Mouse (Mus musculus) C3H10T1/2 (cell line): ENCODE results near the gene Gm16442. TPM values are rescaled to one million over a fixed set of nuclear protein-coding genes. Genes with fewer than 3 reads are reported as not detected.

ENCODE experiments used
- polyA plus RNA-seq, 2 experiments: library from polyadenylated mRNA; unstranded; fragments of >200 nt; fragmentation: generic; extraction: Trizol; gene quantifications; one replicate each; pipeline ENCODE4 v1.2.1; 2012; ENCODE audit warnings: missing spikeins in 2 of 2

Gene Gm16442
- not detected for polyA plus RNA-seq

DNA sequence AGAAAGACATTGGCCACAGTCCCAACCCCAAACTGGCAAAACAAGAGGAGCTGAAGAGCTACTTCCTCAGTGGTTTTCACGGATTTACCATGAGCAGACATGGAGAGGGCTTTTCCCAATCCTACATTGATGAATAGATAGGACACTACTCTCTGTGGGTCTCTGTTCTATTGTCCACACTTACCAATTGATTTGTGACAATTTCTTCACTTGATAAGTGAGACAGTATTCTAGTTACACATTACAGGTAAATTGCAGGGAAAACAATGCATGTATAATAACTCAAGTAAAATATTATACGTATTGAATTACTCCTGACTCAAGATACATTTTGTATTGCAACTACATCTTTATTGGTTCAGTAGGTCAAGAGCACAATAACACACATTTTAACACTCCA is at the start of gene Gm16442:
Gene Gm16442, minus strand, starts transcription at position 101 of the 400 bp plus-strand sequence.

DNA sequence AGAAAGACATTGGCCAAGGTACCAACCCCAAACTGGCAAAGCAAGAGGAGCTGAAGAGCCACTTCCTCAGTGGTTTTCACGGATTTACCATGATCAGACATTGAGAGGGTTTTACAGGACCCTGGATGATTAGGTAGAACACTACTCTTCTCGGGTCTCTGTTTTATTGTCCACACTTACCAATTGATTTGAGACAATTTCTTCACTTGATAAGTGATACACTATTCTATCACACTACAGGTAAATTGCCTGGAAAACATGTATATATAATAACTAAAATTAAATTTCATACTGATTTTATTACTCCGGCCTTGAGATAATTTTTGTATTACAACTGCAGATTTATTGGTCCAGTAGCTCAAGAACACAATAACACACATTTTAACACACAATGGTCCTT is 45.9 kb upstream of the Gm16442 start, which contains the start of gene Vmn1r94:
Gene Vmn1r94, minus strand, starts transcription at position 101 of the 400 bp plus-strand sequence.

DNA sequence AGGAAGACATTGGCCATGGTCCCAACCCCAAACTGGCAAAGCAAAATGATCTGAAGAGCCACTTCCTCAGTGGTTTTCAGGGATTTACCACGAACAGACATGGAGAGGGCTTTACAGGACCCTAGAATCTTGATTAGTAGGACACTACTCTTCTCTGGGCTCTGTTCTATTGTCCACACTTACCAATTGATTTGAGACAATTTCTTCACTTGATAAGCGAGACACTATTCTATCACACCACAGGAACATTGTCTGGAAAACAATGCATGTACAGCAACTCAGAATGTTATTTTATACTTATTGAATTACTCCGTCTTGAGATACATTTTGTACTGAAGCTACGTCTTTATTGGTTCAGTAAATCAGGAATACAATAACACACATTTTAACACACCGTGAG is 16.6 kb upstream of the Gm16442 start, which contains the start of gene Vmn1r93:
Gene Vmn1r93, minus strand, starts transcription at position 101 of the 400 bp plus-strand sequence.

DNA sequence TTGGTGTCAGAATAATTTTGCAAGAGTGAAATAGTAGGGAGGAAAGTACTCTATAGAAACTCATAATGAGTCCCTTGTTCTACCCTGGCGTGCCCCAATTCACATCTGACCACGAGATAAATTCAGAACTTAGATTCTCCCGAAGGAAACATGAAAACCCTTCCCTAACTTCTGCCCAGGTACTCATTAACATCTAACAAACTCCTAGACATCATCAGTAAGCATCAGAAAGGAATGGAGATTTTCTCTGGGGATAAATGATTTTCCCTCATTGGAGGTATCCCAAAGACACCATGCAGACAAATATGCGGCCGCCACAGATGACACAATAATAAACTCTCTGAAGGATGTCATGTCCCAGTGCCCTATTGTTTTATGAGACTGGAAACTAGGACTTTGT is 23.0 kb downstream of the Gm16442 start, which contains the start of gene Vmn1r91:
Gene Vmn1r91, plus strand, starts transcription at position 301 of the 400 bp plus-strand sequence.

Other genes starting within 250 kb of the Gm16442 start
- gene Ceacam19, start 234.6 kb downstream of the Gm16442 start, polyA plus RNA-seq: not detected
- gene Pvr, start 201.4 kb downstream of the Gm16442 start, polyA plus RNA-seq: 1 to 10 TPM; 5.5 to 6.8 TPM
- under 1 TPM; 0.28 to 0.59 TPM for gene Igsf23, start 171.8 kb downstream of the Gm16442 start, polyA plus RNA-seq
- gene Ceacam20, start 157.2 kb downstream of the Gm16442 start, polyA plus RNA-seq: under 1 TPM in 1 of 2 experiments, not detected in 1; 0.01 TPM
- gene Nlrp9b, start 131.1 kb downstream of the Gm16442 start, polyA plus RNA-seq: not detected
- gene Vmn1r91, start 22.9 kb downstream of the Gm16442 start, polyA plus RNA-seq: not detected
- not detected for gene Vmn1r93, start 16.5 kb upstream of the Gm16442 start, polyA plus RNA-seq
- gene Vmn1r94, start 45.8 kb upstream of the Gm16442 start, polyA plus RNA-seq: not detected
- gene Vmn1r95, start 71.1 kb upstream of the Gm16442 start, polyA plus RNA-seq: not detected
- gene Gm6164, start 83.0 kb upstream of the Gm16442 start, polyA plus RNA-seq: not detected
- not detected for gene Gm4498, start 111.2 kb upstream of the Gm16442 start, polyA plus RNA-seq
- not detected for gene Gm5890, start 140.3 kb upstream of the Gm16442 start, polyA plus RNA-seq
- not detected for gene Gm4133, start 211.5 kb upstream of the Gm16442 start, polyA plus RNA-seq